Comparison of ENCODE assay signal across 7 mouse cellular contexts in the genomic region with DNA sequence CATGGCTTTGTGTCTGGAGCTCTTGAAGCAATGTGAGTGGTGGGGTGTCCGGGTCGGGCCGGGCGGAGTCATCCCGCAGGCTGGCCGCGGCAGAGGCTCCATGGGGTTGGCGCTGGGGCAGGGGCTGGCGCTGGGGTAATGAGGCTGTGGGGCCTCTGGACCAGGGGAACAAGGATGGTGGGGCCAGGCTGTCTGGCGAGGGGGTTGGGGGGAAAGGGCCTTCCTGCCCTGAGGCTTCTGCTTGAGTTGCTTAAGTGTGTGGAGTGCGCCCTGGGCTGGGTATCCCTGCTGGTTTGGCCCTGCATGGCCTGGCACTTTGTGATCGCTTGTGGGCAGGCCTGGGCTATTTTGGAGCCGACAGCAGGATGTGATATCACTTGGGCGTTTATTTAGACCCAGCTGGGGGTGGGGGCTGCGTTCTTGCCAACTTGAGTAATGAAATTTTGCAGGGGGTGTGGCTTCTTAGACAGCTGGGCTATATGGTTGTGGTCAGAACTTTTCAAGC. TPM values are rescaled to one million over a fixed set of nuclear protein-coding genes. Genes with fewer than 3 reads are reported as not detected.
DNase-seq lines count a peak whose midpoint lies in the region; ATAC-seq lines count a peak whose summit lies in the region.

No protein-coding gene starts in this region.

- H3K4me2 ChIP-seq in forebrain, embryonic 16.5 days (ENCODE audit: low read length), result peak overlapping the region; percentile 87

- no peak for ATAC-seq in forebrain, embryonic 16.5 days

- peaks cover 63% of the 10 kb centered on the region for H3K4me1 ChIP-seq in forebrain, embryonic 16.5 days (replicated peaks; ENCODE audit: control insufficient read depth, insufficient read depth, low read length)

- peak overlapping the region; percentile 100 for H3K9ac ChIP-seq in forebrain, embryonic 16.5 days (replicated peaks; ENCODE audit: low read depth, low read length)

- intact Hi-C loops in heart, postnatal 25 days (cut with DNase I), result loop anchor here (5.0 kb wide), 1 partner anchor 140 kb away; the partner anchor contains the start of gene Rab5if

- no peaks in the 10 kb centered on the region for H3K27me3 ChIP-seq in forebrain, embryonic 16.5 days (replicated peaks; ENCODE audit: control insufficient read depth, insufficient read depth, low read length)

- WGBS in forebrain, embryonic 16.5 days, result 2% methylated on average over 15 of the region's 15 CpGs

- peak overlapping the region; percentile 97 for H3K4me3 ChIP-seq in forebrain, embryonic 16.5 days (replicated peaks; ENCODE audit: low read length)

- no peaks in the 10 kb centered on the region for H3K36me3 ChIP-seq in forebrain, embryonic 16.5 days (ENCODE audit: control insufficient read depth, insufficient read depth)

- peak; percentile 39 for DNase-seq in MEL-GATA-1-ER (ENCODE audit: extremely low read depth, low read depth)
- peak; percentile 85 for DNase-seq in brain, adult 2 months (ENCODE audit: low read depth, low spot score)
- peak; percentile 76 for DNase-seq in heart, postnatal 25 days (ENCODE audit: low spot score)
- DNase-seq in layer of hippocampus, adult 9-11 months, result peak; percentile 83
- peak; percentile 86 for DNase-seq in lung, postnatal 25 days (ENCODE audit: low spot score)
- peak; percentile 69 for DNase-seq in right cerebral cortex, postnatal 14 days

- no peaks in the 10 kb centered on the region for H3K9me3 ChIP-seq in forebrain, embryonic 16.5 days (ENCODE audit: control insufficient read depth, low read length)

- peak overlapping the region; percentile 94 for H3K27ac ChIP-seq in forebrain, embryonic 16.5 days (ENCODE audit: low read length)

RNA-seq across cellular contexts. Expression of gene Myl9, which starts 53.1 kb away (rescaled TPM):
- polyA plus RNA-seq in forebrain, embryonic 16.5 days (2015; fragmentation: Nextera tagmentation; extraction: Ambion mirVana), result 36.5 and 41.4 TPM in 2 replicates
- 100 to 1,000 TPM; 200 to 205 TPM for total RNA-seq in heart, postnatal 25 days (2021)
